Mouse (Mus musculus) urinary bladder, postnatal 4 days (tissue): Measurements from ENCODE around the gene Zfp62.
A peak's percentile ranks its signal among the peaks of the same experiment; 100 is the strongest.
"Not testable (repeated sequence)": the region's sequence is repeated elsewhere in the genome, so short reads cannot be mapped to it uniquely, and the experiment has no call there.

Source experiments
- DNase-seq, 2 experiments: peaks; one replicate each; pipeline ENCODE4 v3.0.0; 2021 to 2022; ENCODE audit warnings: low spot score in 2 of 2

Zfp62 gene

GRCm38 (mm10) chr11:49203129-49203768 lies at the start of gene Zfp62:
Gene Zfp62, plus strand, starts transcription at chr11:49203292.
- peak; percentile 89 to 91 for DNase-seq

DNA sequence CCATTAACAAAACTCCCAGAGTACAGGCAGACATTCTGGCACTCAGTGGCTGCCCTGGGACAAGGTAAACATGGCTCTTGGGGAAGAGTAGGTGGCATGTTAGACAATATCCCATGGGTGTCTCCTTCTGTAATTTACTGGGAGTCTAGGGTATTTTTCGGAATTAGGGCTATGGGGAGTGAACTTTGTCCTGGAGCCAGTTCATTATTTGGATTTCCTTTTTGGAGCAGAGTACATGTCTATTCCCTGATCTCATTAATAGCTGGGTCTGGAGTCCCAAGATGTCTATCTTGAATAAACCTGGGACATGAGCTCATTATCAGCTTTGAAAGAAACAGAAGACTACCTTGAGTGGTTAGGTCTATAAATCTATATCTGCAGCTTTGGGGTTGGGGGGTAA lies 49.0 kb upstream of the Zfp62 start, which contains the start of gene Olfr1394:
Gene Olfr1394 (plus strand): TSS at position 301 of the 400 bp plus-strand sequence.
- no peak for DNase-seq

- DNase-seq = no peak
Observed at GRCm38 (mm10) chr11:49156821-49157814, 46.0 kb upstream of the Zfp62 start.

DNA sequence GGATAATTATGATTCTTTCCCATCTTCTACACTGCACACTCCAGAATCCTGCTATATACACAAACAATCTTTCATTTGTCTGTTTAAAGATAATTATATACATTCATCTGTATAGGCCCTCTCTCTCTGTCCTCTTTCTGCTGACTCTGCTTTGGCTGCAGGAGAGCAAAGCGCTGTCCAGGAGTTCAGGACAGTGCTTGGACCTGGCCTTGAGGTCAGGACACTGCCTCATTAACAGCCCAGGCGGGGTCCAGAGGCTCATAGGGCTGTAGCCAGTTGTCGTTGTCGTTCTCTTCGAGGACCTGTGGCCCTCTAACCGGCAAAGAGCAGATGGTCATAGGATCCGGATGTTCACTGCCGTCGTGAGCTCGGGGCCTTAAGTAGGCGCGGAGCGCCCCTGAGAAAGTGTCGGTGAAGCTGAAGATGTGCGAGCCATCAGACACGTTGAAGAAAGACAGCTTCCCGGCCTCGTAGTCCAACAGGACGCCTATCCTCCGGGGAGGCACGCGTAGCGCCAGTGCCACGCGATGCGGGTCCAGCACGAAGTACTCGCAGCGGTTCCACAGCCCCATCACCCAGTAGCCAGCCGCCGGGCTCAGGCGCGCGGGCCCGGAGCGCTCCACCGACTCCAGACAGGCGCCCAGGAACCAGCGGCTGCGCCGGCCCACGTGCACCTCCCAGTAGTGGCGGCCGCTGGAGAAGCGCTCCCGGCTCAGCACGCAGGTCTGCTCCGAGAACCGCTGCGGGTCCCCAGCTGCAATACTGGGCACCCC lies 34.1 kb upstream of the Zfp62 start:
- DNase-seq = no peak

DNA sequence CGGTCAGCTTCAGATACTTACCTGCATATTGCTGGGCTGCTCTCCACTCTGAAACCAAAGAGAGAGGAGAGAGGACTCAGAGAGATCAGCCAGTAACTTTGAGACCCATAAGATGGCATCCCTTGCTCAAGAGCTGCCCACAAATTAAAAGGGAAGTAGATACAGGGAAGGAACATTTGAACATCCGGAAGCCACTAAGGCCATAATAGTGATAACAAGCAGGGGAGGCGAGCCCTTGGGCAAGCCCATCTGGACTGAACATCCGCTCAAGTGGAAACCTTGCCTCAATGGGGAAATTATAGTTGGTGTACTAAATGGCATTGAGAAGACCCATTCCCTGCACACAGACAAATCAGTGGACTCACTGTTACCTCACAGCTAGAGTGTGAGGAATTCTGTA lies 32.5 kb upstream of the Zfp62 start:
- no peak for DNase-seq

DNA sequence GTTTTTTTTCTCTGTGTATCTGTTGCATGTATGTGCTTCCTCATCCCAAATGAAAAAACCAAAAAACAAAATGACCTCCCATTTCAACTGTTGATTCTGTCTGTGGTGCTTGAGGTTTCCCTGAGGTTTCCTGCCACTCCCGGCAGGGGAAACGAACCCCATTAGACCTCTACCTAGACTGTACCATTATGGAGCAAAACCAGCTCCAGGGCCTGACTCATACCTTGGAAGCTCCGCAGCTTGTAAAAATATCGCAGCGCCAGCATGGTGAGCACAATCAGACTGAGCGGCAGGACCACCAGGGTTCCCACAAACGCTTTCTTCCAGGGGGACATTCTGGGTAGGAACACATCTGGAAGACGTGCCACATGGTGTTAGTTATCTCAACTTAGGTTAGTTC lies 27.7 kb upstream of the Zfp62 start:
- DNase-seq = no peak

DNA sequence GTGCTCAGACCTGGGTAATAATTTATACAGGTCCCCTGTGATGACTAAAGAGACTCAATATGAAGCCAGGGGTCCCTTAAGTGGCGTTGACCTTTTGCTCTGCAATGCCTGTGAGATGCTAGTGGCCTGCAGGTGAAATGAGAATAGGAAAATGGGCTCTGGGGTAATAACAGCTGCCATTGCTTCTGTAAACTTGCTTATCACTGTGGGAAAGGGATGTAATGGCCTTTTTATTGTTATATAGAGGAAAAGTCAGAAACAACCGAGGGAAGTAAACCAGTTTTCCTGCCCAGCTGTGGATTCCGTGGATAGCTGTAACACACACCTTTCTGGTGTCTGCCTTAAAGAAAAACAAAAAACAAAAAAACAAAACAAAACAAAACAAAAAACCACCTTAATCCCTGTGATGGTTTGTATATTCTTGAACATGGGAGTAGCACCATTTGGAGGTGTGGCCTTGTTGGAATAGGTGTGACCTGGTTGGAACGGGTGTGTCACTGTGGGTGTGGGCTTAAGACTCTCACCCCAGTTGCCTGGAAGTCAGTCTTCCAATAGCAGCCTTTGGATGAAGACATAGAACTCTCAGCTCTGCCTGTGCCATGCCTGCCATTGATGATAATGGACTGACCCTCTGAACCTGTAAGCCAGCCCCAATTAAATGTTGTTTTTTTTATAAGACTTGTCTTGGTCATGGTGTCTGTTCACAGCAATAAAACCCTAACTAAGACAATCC lies 26.9 kb upstream of the Zfp62 start:
- not testable (repeated sequence) for DNase-seq

DNA sequence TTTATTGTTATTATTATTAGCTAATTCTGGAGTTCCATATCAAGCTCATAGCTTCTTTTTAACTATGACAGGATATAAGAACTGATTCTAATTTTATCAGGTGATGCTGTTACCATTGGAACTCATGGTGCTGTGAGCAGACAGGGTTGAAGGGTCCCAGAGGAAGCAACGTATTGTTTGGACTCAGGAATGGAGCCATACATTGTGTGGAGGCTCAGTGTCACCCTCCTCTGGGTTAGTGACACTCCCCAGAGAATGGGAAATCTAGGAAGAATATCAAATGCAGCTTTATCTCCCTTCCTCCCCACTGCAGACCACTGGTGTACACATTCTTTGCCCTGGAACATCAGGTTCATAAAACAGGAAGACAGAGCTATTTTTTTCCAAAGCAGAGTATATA lies 19.9 kb upstream of the Zfp62 start:
- DNase-seq = no peak

GRCm38 (mm10) chr11:49186452-49186851 lies 16.6 kb upstream of the Zfp62 start:
- DNase-seq = no peak

DNA sequence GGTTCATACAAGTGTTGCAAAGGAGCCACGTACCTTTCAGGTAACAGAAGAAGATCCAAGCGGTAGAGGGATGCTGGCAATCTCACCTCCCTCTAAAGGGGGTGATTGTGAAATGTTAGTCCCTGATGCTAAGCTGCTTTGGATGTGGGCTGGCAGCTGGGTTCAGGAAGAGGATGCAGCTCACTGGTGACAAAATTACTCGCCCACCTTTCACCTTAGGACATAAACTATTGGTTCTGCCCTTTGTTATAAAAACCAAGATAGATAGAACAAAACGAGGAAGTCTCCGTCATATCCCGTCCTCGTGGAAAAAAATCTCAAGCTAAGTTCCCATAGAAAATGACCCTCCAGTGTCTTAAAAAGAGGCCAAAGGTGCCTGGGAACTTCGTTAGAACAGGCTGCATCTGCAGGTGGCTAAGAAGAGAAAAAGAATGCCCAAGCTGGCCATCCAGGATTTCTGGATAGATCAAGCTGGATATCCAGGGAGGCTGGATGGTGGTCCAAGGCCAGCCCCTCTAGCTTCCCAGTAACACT lies 16.1 kb upstream of the Zfp62 start, which contains the start of gene Btnl9:
Gene Btnl9 (minus strand): TSS at position 205 of the 534 bp plus-strand sequence.
- DNase-seq = no peak

DNA sequence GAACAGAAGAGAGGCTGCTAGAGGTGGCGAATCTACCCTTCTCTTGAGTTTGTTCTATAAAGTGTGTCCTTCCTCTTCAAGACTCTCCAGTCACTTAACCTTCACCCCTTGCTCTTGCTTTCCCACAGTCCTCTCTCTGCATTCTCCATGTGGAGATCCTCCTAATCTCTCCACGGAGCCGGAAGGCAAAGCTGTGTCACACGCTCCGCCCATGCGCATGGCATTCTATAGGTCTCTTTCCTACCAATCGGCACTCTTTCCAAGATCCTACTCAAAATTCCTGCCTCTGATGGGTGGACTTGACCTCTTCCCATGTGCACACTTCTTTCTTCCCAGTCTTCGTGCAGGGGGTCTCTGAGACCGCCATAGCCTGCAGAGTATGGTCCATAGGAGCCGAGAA lies 15.4 kb upstream of the Zfp62 start:
- no peak for DNase-seq

DNA sequence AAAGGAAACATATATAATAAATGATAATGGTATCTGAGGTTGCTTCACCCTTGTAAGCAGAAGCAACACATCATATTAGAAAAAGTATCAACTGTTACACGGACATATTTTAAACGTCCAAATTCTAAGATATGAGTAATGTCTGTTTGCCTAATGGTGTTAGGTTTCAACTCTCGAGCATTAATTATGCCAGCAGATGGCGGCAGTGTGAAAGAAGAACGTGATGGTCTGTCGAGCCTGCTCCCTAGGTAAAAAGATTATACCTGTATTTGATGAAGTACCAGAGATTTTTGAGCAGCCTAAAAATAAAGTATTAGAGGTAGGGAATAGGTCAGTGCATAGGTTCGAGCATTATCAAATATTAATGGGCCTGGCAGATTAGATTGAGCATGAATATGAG lies 13.4 kb upstream of the Zfp62 start:
- DNase-seq = no peak

DNA sequence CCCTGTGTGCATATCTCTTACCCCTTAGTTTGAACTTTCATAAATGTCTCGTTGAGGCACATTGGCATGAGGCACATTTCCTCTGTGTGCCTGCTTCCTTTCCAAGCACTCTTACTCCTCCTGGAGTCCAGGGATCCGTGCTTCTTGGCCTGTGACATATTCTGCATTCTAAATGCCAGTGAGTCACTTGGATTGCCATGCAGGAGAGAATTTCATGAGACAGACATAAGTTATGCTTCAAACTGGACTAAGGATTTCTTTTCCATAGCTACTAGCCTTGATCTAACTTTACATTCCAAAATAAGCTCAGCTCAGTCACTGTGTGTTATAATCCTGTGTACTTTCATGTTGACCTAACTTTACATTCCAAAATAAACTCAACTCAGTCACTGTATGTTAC lies 12.0 kb upstream of the Zfp62 start:
- DNase-seq = no peak

- DNase-seq = not testable (repeated sequence)
Observed at GRCm38 (mm10) chr11:49194771-49195170, 8.3 kb upstream of the Zfp62 start.

- DNase-seq = no peak
Observed at GRCm38 (mm10) chr11:49195819-49196322, 7.2 kb upstream of the Zfp62 start.

- DNase-seq = no peak
Observed at GRCm38 (mm10) chr11:49200666-49201065, 2.4 kb upstream of the Zfp62 start.

DNA sequence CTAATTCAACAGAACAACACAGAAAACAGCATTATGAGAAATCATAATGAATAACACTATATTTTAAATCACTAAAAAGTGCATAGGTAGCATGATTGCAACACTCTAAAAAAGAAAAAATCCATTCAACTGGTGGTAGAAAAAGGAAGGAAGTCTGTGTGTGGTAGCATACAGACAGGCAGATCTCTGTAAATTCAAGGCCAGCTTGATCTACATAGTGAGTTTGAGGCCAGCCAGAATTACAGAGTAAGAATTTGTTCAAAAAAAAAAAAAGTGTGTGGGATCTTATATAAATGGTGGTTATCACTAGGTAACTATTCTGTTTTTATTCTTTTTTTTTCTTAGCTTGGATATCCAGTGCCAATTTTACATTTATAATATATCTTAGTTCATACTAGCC lies 1.9 kb upstream of the Zfp62 start:
- DNase-seq = no peak

DNA sequence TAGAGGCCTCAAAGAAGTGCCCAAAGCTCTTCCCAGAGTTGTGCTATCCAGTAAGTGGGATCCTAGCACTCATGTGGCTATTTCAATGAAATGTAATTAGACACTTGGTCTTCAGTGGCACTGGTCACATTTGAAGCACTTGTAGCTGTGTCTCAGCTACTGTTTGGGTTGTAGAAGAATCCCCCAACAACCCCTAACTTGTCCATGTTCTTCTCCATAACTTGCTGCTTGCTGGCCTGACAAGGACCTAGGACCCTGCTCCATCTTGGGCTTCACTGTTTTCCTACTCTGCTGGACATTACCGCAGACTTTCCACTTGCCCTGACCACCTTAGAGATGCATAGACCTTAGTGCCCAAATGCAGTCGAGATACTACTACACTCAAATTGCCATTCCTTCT lies 1.0 kb upstream of the Zfp62 start:
- no peak for DNase-seq

- DNase-seq = no peak
Observed at GRCm38 (mm10) chr11:49202523-49203061, 500 bp upstream of the Zfp62 start.

GRCm38 (mm10) chr11:49203771-49204497 lies 842 bp downstream of the Zfp62 start:
- peak in 1 of 2 experiments; percentile 27 for DNase-seq
